Mouse (Mus musculus): ENCODE results near the gene Pi4ka.

GRCm38 (mm10) chr16:17358787-17359186 is 47.3 kb downstream of the Pi4ka start:
- no peak for TF ChIP-seq HCFC1 (IDR thresholded peaks at IDR 0.05; ENCODE audit: borderline replicate concordance, insufficient read depth, low read length)
- TF ChIP-seq ZC3H11A (IDR thresholded peaks at IDR 0.05; ENCODE audit: borderline replicate concordance, low read depth, low read length): no peak
- no peak for TF ChIP-seq CHD2 (IDR thresholded peaks at IDR 0.05; ENCODE audit: low read depth, low read length)
- no peak for TF ChIP-seq ZNF384 (IDR thresholded peaks at IDR 0.05; ENCODE audit: low read depth, low read length)
- TF ChIP-seq MAFK (IDR thresholded peaks at IDR 0.05; ENCODE audit: insufficient read depth, low read depth, low read length): no peak
